Mouse (Mus musculus): ENCODE results near the gene Dedd2. TPM values are rescaled to one million over a fixed set of nuclear protein-coding genes. Genes with fewer than 3 reads are reported as not detected.

Gene Dedd2
- total RNA-seq, 1 experiment from 2014 or later: 24.9 TPM

DNA sequence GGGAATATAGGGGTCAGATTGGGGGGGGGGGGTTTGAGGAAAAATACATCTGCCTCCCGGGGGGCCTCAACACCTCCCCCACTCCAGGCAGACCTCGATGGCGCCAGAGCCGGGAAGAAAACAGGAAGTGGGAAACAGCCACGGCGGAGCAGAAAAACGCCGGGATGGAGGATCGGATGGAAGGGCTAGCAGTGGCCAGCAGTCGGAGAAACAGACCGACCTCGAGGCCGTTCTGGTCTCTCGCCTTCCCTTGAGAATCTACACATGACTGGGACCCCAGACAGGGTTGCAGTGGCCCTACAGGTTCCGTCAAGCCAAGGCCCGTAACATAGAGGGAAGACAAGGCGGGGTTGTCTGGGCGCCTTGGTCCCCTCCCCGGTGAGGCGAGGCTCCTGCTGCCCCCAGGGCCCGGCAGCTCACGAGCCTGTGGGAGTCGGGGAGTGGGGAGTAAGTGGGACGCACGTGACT, 28.5 kb upstream of the Dedd2 start:
- ATAC-seq (replicated peaks in 1 of 2; ENCODE audit: insufficient read depth in 1 of 2, low FRiP score in 2 of 2, low TSS enrichment in 1 of 2, low read depth in 1 of 2, poor library complexity in 2 of 2, severe bottlenecking in 2 of 2): peak in 1 of 2 experiments; percentile 10; a peak in 1 of 4 replicates

DNA sequence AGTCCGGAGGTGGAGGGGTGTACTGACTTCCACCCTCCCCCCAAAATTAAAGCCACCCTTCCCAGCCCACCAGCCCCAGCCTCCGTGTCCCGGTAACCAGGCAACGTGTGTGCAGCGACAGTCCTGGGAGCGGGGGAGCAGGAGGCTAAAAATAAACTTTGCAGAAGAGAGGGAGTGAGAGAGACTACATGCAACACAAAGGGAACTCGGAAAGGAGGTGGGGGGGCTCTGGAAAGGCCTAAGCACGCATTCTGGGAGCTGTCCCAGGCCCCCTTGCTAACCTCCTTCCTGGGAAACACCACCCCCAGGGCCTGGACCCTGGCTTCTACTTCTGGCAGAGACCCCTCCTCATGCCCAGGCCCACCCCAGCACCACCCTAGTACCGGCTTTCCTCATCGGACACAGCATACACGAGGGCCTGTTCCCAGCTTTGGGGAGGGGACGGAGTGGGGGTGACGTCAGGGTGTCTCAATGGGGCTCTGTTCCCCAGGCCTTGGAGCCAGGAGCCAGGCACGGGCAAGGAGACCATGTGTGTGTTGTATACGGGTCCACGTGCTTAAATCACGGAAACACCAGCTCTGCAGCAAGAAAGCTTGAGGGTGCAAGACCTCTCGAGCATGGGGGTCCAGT, 27.7 kb upstream of the Dedd2 start:
- peak in 1 of 2 experiments; percentile 14; a peak in 2 of 4 replicates for ATAC-seq (replicated peaks in 1 of 2; ENCODE audit: insufficient read depth in 1 of 2, low FRiP score in 2 of 2, low TSS enrichment in 1 of 2, low read depth in 1 of 2, poor library complexity in 2 of 2, severe bottlenecking in 2 of 2)

DNA sequence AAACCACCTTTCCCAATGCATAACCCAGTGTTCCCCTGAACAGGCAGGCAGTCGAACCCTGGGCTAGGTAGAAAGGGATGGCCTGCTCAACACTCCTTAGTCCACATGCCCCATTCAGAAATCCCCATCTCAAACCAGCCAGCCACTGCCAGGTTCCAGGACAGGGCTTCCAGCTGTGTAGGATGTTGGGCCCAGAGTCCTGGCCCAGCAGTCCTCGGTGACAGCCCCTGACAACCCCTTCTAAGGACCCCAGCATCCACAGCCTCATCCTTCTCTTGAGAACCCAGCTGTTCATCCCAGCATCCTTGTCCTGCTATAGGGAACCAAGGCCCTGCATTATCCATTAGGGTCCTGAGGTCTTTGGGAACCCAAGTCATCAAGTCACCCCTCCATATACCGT, 27.1 kb upstream of the Dedd2 start:
- no peak for ATAC-seq (replicated peaks in 1 of 2; ENCODE audit: insufficient read depth in 1 of 2, low FRiP score in 2 of 2, low TSS enrichment in 1 of 2, low read depth in 1 of 2, poor library complexity in 2 of 2, severe bottlenecking in 2 of 2)

DNA sequence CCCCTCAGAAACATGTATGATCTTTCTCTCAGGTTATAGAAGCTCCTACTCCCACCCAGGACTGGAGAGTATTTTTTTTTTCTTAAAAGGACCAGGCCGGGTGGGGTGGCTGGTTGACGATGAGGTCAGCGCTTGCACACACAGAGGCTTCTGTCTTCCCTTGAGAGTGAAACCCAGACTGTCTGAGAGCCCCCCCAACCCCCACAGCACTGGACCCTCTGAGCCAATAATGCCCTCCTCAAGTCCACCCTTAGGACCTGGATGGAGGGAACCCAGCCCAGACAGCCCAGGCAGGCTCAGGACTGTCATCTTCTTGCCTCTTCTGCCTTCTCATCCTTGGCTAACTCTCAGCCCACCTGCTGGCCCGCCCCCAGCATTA, 26.3 kb upstream of the Dedd2 start:
- ATAC-seq (replicated peaks in 1 of 2; ENCODE audit: insufficient read depth in 1 of 2, low FRiP score in 2 of 2, low TSS enrichment in 1 of 2, low read depth in 1 of 2, poor library complexity in 2 of 2, severe bottlenecking in 2 of 2): no peak

DNA sequence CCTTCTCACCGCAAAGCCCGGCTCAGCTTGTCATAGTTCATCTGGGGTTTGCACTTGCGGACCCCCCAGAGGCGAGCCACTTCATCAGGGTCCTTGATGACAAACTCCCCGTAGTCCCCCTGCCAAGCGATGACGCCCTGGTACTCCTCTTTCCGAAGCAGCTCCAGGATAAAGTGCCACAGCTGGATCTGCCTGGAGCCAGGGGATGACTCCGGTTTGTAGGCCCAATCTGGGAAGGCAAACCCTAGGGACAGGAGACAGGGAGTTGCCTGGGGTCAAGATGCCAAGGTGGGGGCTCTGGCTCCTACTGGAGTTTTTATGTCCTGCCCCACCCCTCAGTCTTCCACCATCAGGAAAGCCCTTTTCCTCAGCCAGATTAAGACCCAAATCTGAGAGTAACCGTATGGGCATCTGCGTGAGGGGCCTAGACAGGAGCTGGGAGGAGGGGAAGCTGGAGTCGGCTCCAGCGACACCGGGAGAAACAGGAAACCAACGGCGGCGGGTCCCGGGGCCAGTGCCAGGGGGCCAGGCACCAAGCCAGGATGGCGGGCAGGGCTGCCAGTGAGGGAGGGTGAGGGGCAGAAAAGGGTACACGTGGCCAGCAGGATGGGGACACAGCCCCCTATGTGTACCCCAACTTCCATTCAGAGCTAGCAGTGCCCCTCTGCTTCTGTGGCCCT, 25.8 kb upstream of the Dedd2 start:
- ATAC-seq (replicated peaks in 1 of 2; ENCODE audit: insufficient read depth in 1 of 2, low FRiP score in 2 of 2, low TSS enrichment in 1 of 2, low read depth in 1 of 2, poor library complexity in 2 of 2, severe bottlenecking in 2 of 2): no peak

DNA sequence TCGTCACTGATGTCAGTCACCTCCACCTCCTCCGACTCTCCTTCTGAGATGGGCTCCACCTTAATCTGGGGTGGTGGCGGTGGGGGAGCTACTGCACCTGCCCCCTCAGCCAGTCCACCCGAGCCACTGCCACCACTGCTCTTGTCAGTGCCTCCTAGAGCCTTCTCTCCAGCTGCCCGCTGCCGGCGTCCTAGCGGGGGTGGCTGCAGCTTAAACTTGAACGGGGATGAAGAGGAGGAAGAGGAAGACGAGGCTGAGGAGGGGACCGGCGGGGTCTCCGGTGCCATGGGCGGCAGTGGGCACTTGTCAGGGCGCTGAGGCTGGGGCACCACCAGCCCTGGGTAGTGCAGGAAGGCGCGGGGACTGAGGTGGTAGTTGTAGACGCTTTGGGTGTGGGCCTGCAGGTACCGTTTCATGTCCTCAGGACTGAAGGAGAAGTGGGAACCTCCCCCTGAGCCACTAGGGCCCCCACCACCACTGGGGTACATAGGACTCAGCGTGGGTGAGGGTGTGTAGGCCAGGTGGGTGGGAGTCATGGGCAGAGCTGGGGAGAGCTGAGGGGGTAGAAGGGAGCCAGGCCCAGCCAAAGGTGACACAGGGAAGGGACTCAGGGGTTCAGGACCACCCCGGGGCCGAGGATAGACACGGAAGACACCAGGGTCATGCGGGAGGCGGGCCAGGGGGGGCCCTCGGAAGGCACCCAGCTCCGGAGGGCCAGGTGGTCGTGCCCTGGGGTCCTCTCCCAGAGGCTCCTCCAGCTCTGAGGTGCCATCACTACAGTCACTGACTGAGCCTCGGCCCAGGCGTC, 24.4 kb upstream of the Dedd2 start:
- ATAC-seq (replicated peaks in 1 of 2; ENCODE audit: insufficient read depth in 1 of 2, low FRiP score in 2 of 2, low TSS enrichment in 1 of 2, low read depth in 1 of 2, poor library complexity in 2 of 2, severe bottlenecking in 2 of 2): no peak

DNA sequence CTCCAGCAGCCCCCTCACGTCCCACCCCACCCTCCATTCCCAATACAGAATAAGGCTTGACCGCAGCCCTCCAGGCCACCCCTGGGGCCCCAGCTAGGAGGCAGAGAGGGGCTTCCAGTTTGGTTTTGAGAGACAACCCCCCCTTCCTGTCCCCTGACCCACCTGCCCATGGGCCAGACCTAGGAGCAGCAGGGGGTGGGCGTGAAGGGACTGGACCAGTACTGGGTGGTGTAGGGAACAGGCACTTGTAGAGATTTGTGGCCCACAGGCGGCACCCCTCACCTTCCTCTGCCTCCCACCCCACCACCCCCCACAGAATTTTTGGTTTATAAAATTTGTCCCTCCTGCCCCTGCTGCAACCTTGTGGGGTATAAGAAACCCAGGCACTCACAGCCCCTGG, 22.9 kb upstream of the Dedd2 start:
- ATAC-seq (replicated peaks in 1 of 2; ENCODE audit: insufficient read depth in 1 of 2, low FRiP score in 2 of 2, low TSS enrichment in 1 of 2, low read depth in 1 of 2, poor library complexity in 2 of 2, severe bottlenecking in 2 of 2): no peak

DNA sequence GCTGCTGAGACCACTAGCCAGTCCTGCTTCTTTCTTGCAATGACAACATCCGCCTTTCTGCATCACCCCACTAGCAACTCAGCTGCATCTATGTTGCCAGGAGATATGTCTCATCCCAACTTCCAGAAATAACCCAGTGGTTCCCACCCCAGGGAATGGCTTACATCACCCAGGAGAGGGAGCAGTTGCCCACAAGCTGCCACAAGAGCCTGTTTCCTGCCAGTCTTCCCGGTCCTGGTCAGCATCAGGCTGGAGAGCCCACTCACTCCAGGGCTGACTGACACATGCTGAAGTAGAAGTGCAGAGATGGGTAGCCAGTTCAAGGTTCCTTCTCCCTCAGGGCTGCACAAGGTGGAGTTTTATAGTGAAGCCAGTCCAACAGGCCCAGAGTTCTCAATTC, 20.6 kb upstream of the Dedd2 start:
- ATAC-seq (replicated peaks in 1 of 2; ENCODE audit: insufficient read depth in 1 of 2, low FRiP score in 2 of 2, low TSS enrichment in 1 of 2, low read depth in 1 of 2, poor library complexity in 2 of 2, severe bottlenecking in 2 of 2): no peak

DNA sequence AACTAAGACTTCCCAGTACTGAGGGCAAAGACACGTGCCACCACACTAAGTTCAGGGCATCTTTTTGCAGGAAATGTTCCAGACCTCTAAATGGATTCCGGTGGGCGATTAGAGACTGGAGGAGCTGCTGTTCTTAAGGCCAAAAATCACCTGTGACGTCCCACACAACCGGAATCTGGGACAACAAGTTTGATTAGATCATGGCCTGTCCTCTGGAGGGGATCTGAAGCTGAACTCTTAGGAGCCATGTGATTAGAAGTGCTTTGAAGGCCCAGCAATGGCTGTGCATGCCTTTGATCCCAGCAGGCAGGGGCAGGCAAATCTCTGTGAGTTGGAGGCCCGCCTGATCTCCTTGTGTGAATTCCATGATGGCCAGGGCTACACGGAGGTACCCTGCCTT, 20.2 kb upstream of the Dedd2 start:
- no peak for ATAC-seq (replicated peaks in 1 of 2; ENCODE audit: insufficient read depth in 1 of 2, low FRiP score in 2 of 2, low TSS enrichment in 1 of 2, low read depth in 1 of 2, poor library complexity in 2 of 2, severe bottlenecking in 2 of 2)

DNA sequence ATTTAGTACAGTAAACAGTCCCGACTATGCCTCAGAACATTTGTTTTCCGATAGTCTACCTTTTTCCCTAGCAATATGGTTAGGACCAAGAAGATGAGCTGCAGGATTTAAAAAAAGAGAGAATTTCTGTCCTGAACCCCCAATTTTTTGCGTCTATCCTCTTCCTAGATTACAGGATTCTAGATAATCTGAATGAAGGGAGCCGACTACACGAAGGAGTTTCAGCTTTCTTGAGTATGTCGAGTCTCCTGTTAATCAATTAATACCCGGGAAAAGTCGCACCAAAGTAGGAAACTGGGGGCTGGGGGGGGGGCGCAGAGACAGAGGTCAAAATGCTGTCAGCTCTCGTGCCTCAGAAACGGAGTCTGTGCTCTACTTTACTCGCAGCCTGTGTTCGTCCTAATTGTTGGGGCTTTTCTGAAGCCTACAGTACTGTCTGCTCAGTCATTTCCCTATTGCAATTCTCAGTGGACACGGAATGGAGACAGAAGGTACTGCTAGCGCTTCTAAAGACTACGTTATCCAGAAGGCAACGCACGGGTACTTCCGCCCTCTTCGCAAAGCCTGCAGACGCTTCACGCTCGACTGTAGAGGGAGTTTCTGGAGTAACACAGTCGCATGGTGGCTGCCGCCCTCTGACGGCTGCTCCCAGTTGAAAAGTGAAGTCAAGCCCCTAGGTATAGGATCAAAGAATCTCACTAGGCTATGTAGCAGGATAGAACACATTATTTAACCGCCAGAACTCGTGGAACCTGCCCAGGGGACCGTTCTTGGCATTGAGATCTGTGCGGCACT, 18.6 kb upstream of the Dedd2 start:
- ATAC-seq (replicated peaks in 1 of 2; ENCODE audit: insufficient read depth in 1 of 2, low FRiP score in 2 of 2, low TSS enrichment in 1 of 2, low read depth in 1 of 2, poor library complexity in 2 of 2, severe bottlenecking in 2 of 2): peak; percentile 77 to 78

DNA sequence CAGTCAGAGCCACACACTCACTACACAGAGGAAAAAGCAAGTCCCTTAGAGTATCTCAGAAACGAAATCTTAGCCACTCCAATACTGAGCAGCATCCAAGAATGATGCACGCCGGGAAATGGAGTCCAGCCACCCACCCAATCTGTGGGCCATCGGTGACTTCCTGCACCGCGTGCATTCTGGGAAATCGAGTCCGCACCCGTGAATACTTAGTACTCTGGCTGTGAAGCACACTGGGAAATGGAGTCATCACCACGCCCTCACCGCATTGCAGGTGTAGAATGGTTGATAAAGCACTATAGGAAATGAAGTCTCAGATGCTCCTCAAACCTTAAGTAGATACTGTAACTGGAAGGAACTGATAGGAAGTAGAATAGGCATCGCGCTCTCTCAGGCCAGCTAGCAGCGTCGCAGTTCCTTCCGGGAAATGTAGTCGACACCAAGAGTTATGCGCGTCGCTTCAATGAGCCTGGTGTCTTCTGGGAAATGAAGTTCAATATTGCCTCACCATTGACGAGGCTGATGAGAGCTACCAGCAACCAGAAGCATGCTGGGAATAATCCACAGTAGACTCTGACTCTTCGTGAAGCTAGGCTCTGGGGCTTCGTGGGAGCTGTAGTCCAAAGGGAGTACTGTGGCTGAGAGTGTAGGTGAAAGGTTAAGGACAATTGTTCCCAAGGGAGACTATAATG, 17.7 kb upstream of the Dedd2 start:
- peak; percentile 81 to 84 for ATAC-seq (replicated peaks in 1 of 2; ENCODE audit: insufficient read depth in 1 of 2, low FRiP score in 2 of 2, low TSS enrichment in 1 of 2, low read depth in 1 of 2, poor library complexity in 2 of 2, severe bottlenecking in 2 of 2)

DNA sequence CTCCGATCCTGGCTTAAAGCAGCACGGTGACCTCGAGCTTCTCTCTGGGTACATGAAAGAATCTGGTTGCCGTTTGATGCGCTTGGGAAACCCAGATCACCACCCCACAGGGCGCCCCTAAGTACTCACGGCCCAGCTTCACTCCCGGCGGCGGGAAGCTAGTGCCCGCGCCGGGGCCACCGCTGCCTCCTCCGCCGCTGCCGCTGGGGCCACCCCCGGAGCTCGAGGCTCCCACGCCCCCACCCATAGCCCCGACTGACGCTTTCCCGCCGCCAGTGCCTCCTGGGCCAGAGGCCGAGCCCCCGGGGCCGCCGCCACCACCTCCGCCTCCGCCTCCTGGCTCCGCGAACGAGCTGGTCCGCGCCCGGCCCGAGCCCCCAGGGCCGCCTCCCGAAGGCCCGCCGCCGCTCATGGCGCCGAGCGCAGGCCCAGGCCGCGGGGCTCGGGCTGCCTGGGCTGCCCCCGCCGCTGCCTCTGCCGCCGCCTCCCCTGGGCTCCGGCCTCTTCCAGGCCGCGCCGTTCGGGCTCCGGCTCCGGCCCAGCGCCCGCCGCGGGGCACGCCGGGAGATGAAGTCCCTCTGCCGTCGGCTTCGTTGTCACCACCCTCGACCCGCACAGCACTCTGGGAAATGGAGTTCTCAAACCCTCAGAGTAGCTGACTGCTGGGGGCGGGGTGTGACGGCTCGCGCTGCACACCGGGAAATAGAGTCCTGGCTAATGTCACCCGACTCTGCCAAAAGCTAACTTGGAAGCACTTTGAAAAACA, 17.0 kb upstream of the Dedd2 start, which contains the start of gene Gsk3a:
TSS of gene Gsk3a (minus strand) at position 603 of the 766 bp plus-strand sequence.
- peak; percentile 77 to 79 for ATAC-seq (replicated peaks in 1 of 2; ENCODE audit: insufficient read depth in 1 of 2, low FRiP score in 2 of 2, low TSS enrichment in 1 of 2, low read depth in 1 of 2, poor library complexity in 2 of 2, severe bottlenecking in 2 of 2)

DNA sequence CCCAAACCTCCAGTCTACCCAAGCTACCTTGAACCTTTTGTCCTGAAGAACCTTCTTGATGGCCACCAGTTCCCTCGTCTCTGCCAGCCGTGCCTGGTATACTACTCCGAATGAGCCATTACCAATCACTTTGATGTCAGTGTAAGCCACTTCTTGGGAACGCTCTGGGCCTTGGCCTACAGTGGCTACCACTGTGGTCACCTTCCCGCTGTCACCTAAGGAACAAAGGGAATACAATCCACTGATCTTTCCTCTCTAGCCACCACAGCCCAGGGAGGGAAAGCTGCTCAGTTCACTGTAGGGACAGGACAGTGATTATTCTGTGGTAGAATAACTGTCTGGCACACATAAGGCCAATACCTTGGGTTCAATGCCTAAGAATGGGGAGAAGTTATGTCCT, 15.1 kb upstream of the Dedd2 start:
- no peak for ATAC-seq (replicated peaks in 1 of 2; ENCODE audit: insufficient read depth in 1 of 2, low FRiP score in 2 of 2, low TSS enrichment in 1 of 2, low read depth in 1 of 2, poor library complexity in 2 of 2, severe bottlenecking in 2 of 2)

DNA sequence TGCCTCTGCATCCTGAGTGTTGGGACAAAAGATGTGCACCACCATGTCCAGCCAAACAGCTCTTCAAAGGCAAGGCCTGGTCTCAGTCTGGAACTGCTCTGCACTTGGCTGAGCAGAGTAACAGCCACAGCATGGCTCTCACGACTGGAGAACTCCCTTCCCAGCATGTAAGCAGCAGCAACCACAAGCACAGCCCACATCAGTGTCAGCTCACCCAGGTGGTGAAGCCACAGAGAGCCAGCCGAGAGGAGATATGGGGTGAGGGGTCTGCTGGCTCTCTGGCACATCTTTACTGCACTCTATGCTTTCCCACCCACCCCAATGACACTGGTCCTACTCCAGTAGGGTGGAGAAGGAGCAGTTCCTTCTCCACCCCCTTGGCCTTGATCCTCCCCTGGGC, 12.6 kb upstream of the Dedd2 start:
- ATAC-seq (replicated peaks in 1 of 2; ENCODE audit: insufficient read depth in 1 of 2, low FRiP score in 2 of 2, low TSS enrichment in 1 of 2, low read depth in 1 of 2, poor library complexity in 2 of 2, severe bottlenecking in 2 of 2): no peak

DNA sequence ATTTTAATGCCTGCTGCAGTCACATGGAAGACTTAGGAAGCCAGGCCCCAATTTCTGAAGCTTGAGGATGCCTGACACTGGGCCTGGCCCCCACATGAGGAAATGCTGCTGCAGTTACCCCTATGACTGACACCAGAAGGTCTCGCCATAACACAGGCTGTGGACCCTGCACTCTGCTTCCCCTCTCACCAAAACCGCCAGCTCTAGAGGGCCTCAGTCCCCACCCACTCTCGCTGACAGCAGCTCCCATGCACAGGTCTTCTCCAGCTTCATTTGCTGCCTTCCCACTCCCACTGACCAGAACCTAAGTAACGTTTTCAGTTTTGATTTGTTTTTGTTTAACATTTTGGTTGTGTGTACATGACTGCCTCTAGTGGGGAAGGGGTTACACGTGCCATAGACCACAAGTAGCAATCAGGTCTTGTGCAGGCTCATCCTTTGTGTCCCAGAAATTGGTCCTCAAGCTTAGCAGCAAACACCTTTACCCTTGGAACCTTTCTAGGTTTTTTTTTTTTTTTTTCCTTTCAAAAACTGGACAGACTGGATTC, 11.8 kb upstream of the Dedd2 start:
- no peak for ATAC-seq (replicated peaks in 1 of 2; ENCODE audit: insufficient read depth in 1 of 2, low FRiP score in 2 of 2, low TSS enrichment in 1 of 2, low read depth in 1 of 2, poor library complexity in 2 of 2, severe bottlenecking in 2 of 2)

DNA sequence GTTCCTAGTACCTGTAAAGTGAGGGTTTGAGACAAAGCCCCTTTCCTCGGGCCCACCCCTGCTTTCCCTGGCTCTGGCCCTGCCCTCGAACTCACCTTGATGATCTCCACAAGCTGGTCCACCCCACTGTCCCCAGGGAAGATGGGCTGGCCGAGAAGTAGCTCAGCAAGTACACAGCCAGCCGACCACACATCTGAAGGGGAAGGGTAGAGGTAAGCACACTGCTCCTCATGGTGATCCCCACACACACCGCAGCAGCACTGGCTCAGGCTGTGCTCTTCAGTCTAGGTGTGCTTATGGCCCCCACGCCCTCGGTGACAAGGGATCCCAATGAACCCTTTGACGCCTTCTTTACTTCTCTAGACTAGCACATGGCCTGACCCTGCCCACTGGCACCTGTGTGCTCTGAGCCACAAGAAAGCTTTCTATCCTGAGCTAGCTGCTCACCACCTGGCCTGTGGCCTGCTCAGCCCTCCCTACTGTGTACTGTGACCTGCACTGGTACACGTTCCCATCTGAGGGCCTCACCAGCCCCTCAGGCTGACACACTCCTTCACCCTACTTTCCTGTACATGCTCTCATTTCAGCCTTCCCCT, 10.4 kb upstream of the Dedd2 start:
- no peak for ATAC-seq (replicated peaks in 1 of 2; ENCODE audit: insufficient read depth in 1 of 2, low FRiP score in 2 of 2, low TSS enrichment in 1 of 2, low read depth in 1 of 2, poor library complexity in 2 of 2, severe bottlenecking in 2 of 2)
